8 mouse cellular contexts compared by ENCODE assay signal in the genomic region with DNA sequence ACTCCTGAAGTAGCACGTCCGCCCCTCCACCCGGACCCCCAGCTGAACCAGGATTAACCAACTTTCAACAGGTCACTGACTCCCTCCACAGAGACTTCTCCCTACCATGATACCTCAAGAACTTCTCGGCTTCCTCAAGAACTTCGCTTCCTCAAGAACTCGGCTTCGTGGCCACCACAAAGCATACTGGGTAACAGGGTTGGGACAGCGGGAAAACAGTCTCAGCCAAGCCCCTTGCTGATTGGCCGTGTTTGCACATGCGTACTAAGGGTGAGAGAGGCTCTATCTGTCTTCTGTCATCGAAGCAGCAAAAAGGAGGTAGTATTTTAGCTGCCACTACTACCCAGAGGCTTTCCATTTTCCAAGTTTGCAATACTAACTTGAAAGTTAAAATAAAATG. TPM values are rescaled to one million over a fixed set of nuclear protein-coding genes. Genes with fewer than 3 reads are reported as not detected.
A peak's percentile ranks its signal among the peaks of the same experiment; 100 is the strongest.
DNase-seq lines count a peak whose midpoint lies in the region; TF ChIP-seq lines count a peak whose summit lies in the region.
"Not testable (repeated sequence)": the region's sequence is repeated elsewhere in the genome, so short reads cannot be mapped to it uniquely, and the experiment has no call there.
"Had no signal": no experiment of that assay in that cellular context is flagged by ENCODE, and none has a peak within 500 bp of the region (broad histone marks: within the 10 kb centered on the region; RNA-seq: fewer than 3 reads in every experiment).

Gene Xlr, minus strand, starts transcription at position 188 of the 400 bp plus-strand sequence.

- not testable (repeated sequence) for H3K36me3 ChIP-seq in testis, adult 2 months (ENCODE audit: control insufficient read depth, insufficient read depth, low read length)

- not testable (repeated sequence) for H3K4me1 ChIP-seq in testis, adult 2 months (ENCODE audit: control insufficient read depth, insufficient read depth, low read length)

- TF ChIP-seq CTCF in testis, adult 2 months (IDR thresholded peaks at IDR 0.05; ENCODE audit: control insufficient read depth, insufficient read depth, insufficient replicate concordance, low read depth, low read length) = not testable (repeated sequence)

- H3K4me3 ChIP-seq in testis, adult 2 months (ENCODE audit: control insufficient read depth, low read depth, low read length) = peak within 1 kb of the TSS; percentile 50

- H3K27ac ChIP-seq in testis, adult 2 months (ENCODE audit: control insufficient read depth, insufficient read depth, low read depth, low read length) = peak within 1 kb of the TSS; percentile 58

- H3K27me3 ChIP-seq in testis, adult 2 months (ENCODE audit: control insufficient read depth, insufficient read depth, low read length) = not testable (repeated sequence)

- TF ChIP-seq POLR2A in testis, adult 2 months (IDR thresholded peaks at IDR 0.05; ENCODE audit: control insufficient read depth, low read depth, low read length) = not testable (repeated sequence)

- DNase-seq in 3T3-L1 (ENCODE audit: low read depth, low spot score) (peak; percentile 39), MN1 (ENCODE audit: low spot score) (peak; percentile 67), adipocyte (ENCODE audit: low spot score) (peak; percentile 14)
- peak; percentile 1 for DNase-seq in CD4-positive, CD25-positive, alpha-beta regulatory T cell, adult 2 months (ENCODE audit: low read depth, low spot score)
- peak; percentile 13 for DNase-seq in heart, adult 8-10 months (ENCODE audit: low spot score)
- peak; percentile 0 for DNase-seq in lung, postnatal 14 days

RNA-seq across cellular contexts. Expression of gene Xlr, which starts in this region (rescaled TPM):
- total RNA-seq in heart, adult 8-10 months (2022) = 1 to 10 TPM; 1.3 to 2.1 (median 1.6) TPM
- polyA plus RNA-seq in testis, adult 2 months (2012; rRNA removed) = 0.17 and 0.40 TPM in 2 replicates
- polyA plus RNA-seq: adrenal gland, adult 2 months had no signal

Comparison
In these comparisons a context has a peak if more than half of its experiments do, and no peak if none do; other contexts are left out.
1. Peak in every context shown above with its lines: DNase-seq, H3K4me3 ChIP-seq and H3K27ac ChIP-seq.
2. DNase-seq: peak in every context shown above with its lines; median percentile 67 in MN1; 39 in 3T3-L1; 14 in adipocyte; 13 in heart, adult 8-10 months; 1 in CD4-positive, CD25-positive, alpha-beta regulatory T cell, adult 2 months; 0 in lung, postnatal 14 days.